Mouse (Mus musculus): ENCODE data around the gene Bcl2l2. TPM values are rescaled to one million over a fixed set of nuclear protein-coding genes. Genes with fewer than 3 reads are reported as not detected.

Bcl2l2 gene
- polyA plus RNA-seq (2015; fragmentation: Nextera tagmentation; extraction: Ambion mirVana) = 3.3 and 3.4 TPM in 2 replicates

DNA sequence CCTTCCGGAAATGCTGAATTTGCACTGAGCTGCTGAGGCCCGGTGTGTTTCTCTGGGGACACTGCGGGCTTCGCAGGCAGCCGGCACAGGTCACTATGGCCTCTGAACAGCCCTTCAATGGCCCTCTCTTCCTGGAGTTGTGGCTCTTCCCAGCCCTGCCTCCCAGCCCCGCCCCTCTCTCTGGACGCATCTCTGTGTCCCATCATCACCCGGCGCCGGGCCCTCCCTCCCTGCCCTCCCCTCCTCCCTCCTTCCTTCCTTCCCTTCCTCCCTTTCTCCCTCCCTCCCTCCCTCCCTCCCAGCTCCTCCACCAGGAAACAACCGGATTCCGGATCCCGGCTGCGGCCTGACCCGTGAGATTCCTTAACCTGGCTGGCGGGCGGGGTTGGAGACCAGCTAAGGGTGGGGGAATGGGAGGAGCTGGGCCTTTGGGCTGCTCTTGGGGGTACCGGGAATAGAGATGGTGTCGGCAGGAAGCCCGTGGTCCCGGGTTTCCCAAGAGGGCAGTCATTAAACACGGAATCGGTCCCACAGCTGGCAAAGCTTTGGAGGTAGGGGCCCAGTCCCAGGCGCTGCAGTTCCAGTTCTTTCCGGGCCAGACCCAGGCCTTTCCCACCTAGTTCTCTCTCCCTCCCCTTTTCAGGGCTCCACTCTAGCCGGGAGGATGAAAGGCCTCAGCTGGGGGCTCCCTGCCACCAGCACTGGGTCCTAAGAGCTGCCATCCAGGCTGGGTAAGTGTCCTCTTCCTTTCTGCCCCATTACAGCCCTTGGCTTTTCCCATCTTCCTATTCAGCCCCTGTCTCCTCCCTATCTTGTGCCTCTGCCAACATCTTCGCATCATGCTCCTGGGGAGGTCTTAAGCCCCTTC lies at the start of gene Bcl2l2, which contains the start of gene Gm20521:
Gene Bcl2l2 (plus strand): TSS at position 224 of the 868 bp plus-strand sequence.
Gene Gm20521 (plus strand): TSS at position 288 of the 868 bp plus-strand sequence.
- Histone ChIP-seq H3K4me3 (peak within 1 kb of the TSS; percentile 80), H3K4me2 (peak within 1 kb of the TSS; percentile 80), H3K36me3 (peaks cover 10% of the 10 kb centered on the region; the same call in 1 of the 2 replicates), H3K27me3 (no peaks in the 10 kb centered on the region), H3K4me1 (replicated peaks) (peaks cover 23% of the 10 kb centered on the region), H3K27ac (peak within 1 kb of the TSS; percentile 97), H3K9ac (peak within 1 kb of the TSS; percentile 83), H3K9me3 (replicated peaks) (no peaks in the 10 kb centered on the region)
- ATAC-seq (replicated peaks; ENCODE audit: insufficient number of reproducible peaks, insufficient read depth, low FRiP score, low read depth) = peak; percentile 90
- under 1% methylated on average over 27 of the region's 27 CpGs for WGBS

DNA sequence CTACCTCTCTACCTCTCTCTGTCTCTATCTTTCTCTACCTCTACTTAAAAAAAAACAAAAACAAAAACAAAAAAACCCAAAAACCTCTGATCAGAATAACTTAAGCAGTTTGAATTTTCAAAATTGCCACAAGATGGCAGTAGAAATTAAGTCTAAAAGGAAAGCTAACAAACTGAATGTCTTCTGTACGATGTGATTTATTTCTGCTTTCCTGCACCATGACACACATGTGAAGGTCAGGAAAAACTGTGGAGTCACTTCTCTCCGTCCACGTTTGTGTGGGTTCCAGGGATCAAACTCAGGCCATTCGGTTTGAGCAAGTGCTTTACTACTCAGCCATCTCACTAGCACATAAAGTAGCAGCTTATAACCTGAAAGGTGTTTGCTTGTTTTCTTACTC lies 39.7 kb upstream of the Bcl2l2 start:
- no peak overlapping the region for H3K27ac ChIP-seq
- no peak overlapping the region for H3K9ac ChIP-seq
- H3K27me3 ChIP-seq = no peaks in the 10 kb centered on the region; the same call in 1 of the 2 replicates
- no peaks in the 10 kb centered on the region for H3K9me3 ChIP-seq (replicated peaks)
- H3K36me3 ChIP-seq = no peaks in the 10 kb centered on the region
- no peak overlapping the region for H3K4me3 ChIP-seq
- H3K4me1 ChIP-seq (replicated peaks) = no peaks in the 10 kb centered on the region
- 2% methylated on average over 4 of the region's 4 CpGs for WGBS
- H3K4me2 ChIP-seq = no peak overlapping the region
- no peak for ATAC-seq (replicated peaks; ENCODE audit: insufficient number of reproducible peaks, insufficient read depth, low FRiP score, low read depth)

DNA sequence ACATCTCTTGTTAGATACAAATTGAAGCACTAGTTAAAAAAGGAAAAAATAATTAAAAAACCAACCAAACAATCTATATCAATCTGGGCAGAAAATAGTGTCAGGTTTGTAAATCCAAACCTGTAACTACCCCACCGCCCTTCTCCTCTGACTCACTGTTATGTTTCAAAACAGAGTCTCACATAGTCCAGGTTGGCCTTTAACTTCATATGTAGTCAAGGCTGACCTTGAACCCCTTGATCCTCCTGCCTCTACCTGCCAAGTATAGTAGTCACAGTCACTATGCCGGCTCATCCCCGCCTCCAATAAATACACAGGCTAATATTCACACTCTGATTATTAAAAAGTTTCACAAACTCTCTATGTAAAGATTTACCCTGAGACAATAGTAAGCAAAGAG lies 27.5 kb upstream of the Bcl2l2 start:
- 88% methylated on average over 3 of the region's 3 CpGs for WGBS
- ATAC-seq (replicated peaks; ENCODE audit: insufficient number of reproducible peaks, insufficient read depth, low FRiP score, low read depth) = no peak
- no peak overlapping the region for H3K9ac ChIP-seq

DNA sequence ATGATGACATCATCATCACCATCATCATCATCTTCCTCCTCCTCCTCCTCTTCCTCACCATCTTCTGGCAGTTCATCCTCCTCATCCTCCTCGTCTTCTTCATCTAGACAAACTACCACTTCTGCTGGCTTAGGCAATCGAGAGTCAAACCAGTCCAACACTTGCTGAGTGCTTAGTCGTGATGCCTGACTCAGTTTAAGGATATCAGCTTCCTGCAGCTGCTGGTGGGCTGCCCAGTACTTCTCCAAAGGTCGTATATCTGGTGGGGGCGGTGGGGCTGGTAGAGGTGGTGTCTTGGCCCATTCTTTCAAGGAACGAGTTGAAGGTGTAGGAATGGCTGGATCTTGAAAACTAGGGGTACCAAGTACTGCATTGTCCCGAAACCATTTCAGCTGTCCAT lies 26.5 kb upstream of the Bcl2l2 start:
- Histone ChIP-seq H3K27ac (no peak overlapping the region), H3K9me3 (replicated peaks) (no peaks in the 10 kb centered on the region), H3K9ac (no peak overlapping the region), H3K27me3 (no peaks in the 10 kb centered on the region), H3K4me3 (no peak overlapping the region), H3K4me2 (no peak overlapping the region), H3K36me3 (peaks cover 15% of the 10 kb centered on the region), H3K4me1 (replicated peaks) (no peaks in the 10 kb centered on the region)
- WGBS = 77% methylated on average over 7 of the region's 7 CpGs
- ATAC-seq (replicated peaks; ENCODE audit: insufficient number of reproducible peaks, insufficient read depth, low FRiP score, low read depth) = no peak

More for the DNA sequence above, 27.5 kb upstream of the Bcl2l2 start:
- H3K4me2 ChIP-seq = no peak overlapping the region
- no peaks in the 10 kb centered on the region for H3K9me3 ChIP-seq (replicated peaks)
- H3K4me3 ChIP-seq = no peak overlapping the region
- H3K27me3 ChIP-seq = no peaks in the 10 kb centered on the region
- no peak overlapping the region for H3K27ac ChIP-seq
- no peaks in the 10 kb centered on the region for H3K4me1 ChIP-seq (replicated peaks)
- H3K36me3 ChIP-seq = peaks cover 15% of the 10 kb centered on the region

DNA sequence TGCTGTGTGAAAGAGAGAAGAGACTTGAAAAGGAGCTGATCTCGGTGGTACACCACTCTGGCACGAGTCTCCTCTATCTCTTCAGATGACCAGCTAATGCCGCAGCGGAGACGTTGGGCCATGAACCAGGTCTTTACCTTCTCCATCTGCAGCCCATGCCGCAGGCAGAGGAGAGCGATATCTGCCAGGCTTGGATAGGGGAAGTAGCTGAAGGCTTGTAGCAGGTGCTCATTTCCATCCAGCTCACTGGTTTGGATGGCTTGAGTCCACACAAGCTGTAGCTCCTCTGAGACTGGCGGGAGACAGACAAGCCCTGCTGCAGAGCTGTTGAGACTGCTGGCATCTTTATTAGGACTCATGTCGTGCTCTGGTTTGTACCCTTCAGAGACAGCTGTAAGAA lies 25.3 kb upstream of the Bcl2l2 start:
- Histone ChIP-seq H3K4me3 (no peak overlapping the region), H3K4me1 (replicated peaks) (no peaks in the 10 kb centered on the region), H3K4me2 (no peak overlapping the region), H3K9me3 (replicated peaks) (no peaks in the 10 kb centered on the region), H3K27me3 (no peaks in the 10 kb centered on the region), H3K36me3 (peaks cover 15% of the 10 kb centered on the region), H3K27ac (no peak overlapping the region), H3K9ac (no peak overlapping the region)
- ATAC-seq (replicated peaks; ENCODE audit: insufficient number of reproducible peaks, insufficient read depth, low FRiP score, low read depth) = no peak
- 89% methylated on average over 9 of the region's 9 CpGs for WGBS

DNA sequence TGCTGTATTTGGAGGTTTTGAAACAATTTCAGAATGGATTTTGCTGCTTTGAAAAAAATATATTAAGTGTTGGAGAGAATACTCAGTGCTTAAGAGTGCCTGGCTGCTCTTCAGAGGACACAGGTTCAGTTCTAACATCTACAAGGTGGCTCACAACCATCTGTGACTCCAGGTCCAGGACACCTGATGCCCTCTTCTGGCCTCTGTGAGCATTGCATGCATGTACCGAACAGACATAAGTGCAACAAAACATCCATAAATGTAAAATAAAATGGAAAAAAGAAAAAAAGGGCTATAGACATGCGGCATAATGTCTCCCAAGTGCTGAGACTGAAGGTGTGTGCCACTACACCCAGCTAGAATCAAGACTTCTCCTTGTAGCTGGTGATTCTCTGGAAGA lies 22.7 kb upstream of the Bcl2l2 start:
- ATAC-seq (replicated peaks; ENCODE audit: insufficient number of reproducible peaks, insufficient read depth, low FRiP score, low read depth) = no peak
- 39% methylated on average over 2 of the region's 2 CpGs for WGBS
- H3K4me3 ChIP-seq = no peak overlapping the region

DNA sequence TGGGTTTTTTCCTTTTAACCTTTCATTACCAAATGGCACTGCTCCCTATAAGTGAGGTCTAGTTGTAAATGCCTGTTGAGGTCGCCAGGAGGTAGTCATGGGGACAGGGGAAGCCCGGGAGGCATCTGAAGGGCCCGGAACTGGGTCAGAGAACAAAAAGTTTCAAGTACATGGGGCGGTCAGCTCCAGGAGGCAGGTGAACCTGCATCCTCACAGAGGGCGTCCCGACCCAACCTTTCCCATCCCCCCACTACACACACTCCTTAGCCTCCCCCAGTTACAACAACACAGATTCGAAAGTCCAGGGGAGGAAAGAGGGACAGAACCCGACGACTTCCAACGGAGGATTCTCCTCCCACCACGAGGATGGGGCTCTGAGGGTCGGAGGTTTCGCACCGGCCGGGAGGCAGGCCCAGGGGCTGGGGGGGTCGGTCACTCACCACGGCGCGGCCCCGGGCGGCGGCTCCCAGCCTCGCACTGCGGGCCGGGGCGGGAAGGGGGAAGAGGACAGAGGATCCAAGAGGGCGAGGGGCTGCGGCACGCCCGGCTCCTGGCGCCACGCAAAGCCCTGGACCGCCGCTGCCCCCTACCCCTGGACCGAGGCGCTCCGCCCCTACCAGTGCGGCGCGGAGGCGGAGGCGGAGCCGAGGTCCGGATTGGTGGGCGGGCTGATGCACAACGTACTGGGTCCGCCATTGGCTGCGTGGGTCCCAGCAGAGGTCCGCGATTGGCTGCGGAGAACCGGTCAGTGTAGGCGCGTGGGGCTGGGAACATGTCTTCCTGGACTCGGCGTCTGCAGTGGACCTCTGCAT lies 19.5 kb upstream of the Bcl2l2 start:
- under 1% methylated on average over 55 of the region's 56 CpGs for WGBS
- ATAC-seq (replicated peaks; ENCODE audit: insufficient number of reproducible peaks, insufficient read depth, low FRiP score, low read depth) = peak; percentile 100
- peaks cover 8% of the 10 kb centered on the region; the same call in 1 of the 2 replicates for H3K4me1 ChIP-seq (replicated peaks)
- no peaks in the 10 kb centered on the region for H3K36me3 ChIP-seq
- peak overlapping the region; percentile 77 for H3K27ac ChIP-seq
- no peaks in the 10 kb centered on the region for H3K27me3 ChIP-seq
- peak overlapping the region; percentile 88 for H3K4me3 ChIP-seq
- peak overlapping the region; percentile 84 for H3K9ac ChIP-seq
- H3K9me3 ChIP-seq (replicated peaks) = no peaks in the 10 kb centered on the region
- H3K4me2 ChIP-seq = peak overlapping the region; percentile 85

More for the DNA sequence above, 22.7 kb upstream of the Bcl2l2 start:
- H3K9me3 ChIP-seq (replicated peaks) = no peaks in the 10 kb centered on the region
- peaks cover 8% of the 10 kb centered on the region; the same call in 1 of the 2 replicates for H3K4me1 ChIP-seq (replicated peaks)
- H3K27me3 ChIP-seq = no peaks in the 10 kb centered on the region
- no peak overlapping the region for H3K27ac ChIP-seq
- H3K36me3 ChIP-seq = peaks cover 9% of the 10 kb centered on the region
- no peak overlapping the region for H3K4me2 ChIP-seq
- no peak overlapping the region for H3K9ac ChIP-seq

DNA sequence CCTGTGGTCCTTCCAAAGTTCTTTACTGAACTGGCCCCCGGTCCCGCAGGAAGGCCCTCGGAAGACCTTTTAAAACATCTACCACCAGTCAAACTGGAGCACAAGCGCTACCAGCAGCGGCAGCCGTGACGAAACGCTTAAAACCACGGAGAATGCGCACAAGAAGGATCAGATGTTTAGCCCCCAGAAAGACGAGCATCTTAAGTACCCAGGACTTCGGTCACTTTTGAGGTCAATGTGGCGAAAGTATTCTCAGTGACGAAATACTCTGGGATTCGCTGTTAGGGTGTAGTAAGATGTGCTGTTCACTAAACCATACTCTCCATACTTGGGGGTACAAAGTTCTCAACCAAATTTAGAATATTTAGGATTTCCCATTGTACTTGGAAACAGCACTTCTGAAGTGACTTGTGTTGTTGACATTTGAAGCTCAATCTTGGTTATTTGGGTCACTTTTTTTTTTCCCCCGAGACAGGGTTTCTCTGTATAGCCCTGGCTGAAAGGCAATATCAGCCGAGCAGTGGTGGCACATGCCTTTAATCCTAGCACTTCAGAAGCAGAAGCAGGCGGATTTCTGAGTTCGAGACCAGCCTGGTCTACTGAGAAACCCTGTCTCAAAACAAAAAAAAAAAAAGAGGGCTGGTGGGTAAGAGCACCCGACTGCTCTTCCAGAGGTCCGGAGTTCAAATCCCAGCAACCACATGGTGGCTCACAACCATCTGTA lies 18.7 kb upstream of the Bcl2l2 start:
- no peaks in the 10 kb centered on the region for H3K9me3 ChIP-seq (replicated peaks)
- H3K4me1 ChIP-seq (replicated peaks) = peaks cover 8% of the 10 kb centered on the region; the same call in 1 of the 2 replicates
- peak overlapping the region; percentile 69 for H3K27ac ChIP-seq
- no peak; the same call in 1 of the 2 replicates for ATAC-seq (replicated peaks; ENCODE audit: insufficient number of reproducible peaks, insufficient read depth, low FRiP score, low read depth)
- H3K4me3 ChIP-seq = peak overlapping the region; percentile 88
- 15% methylated on average over 21 of the region's 21 CpGs for WGBS
- no peaks in the 10 kb centered on the region for H3K27me3 ChIP-seq
- no peaks in the 10 kb centered on the region for H3K36me3 ChIP-seq
- H3K4me2 ChIP-seq = peak overlapping the region; percentile 85
- peak overlapping the region; percentile 84 for H3K9ac ChIP-seq

DNA sequence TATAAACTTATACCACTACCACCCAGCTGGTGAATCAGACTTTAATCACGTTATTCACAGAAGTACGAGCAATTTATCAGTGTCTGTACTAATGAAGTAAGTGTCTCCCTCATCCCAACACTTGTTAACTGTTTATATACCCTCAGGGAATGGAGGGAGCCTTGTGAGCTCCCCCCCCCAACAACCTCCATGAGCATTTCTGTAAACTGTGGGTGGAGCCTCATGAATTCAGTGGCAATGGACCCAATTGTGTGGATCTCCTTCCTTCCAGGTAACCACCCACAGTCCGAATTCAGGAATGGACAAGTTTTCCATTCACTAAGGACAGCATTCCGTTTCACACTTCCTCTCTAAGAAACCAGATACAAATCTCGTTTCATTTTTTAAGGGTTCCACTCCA lies 17.6 kb upstream of the Bcl2l2 start:
- no peaks in the 10 kb centered on the region for H3K36me3 ChIP-seq
- H3K4me3 ChIP-seq = no peak overlapping the region
- H3K9me3 ChIP-seq (replicated peaks) = no peaks in the 10 kb centered on the region
- ATAC-seq (replicated peaks; ENCODE audit: insufficient number of reproducible peaks, insufficient read depth, low FRiP score, low read depth) = no peak
- no peak overlapping the region for H3K9ac ChIP-seq
- no peak overlapping the region for H3K4me2 ChIP-seq
- H3K4me1 ChIP-seq (replicated peaks) = peaks cover 8% of the 10 kb centered on the region; the same call in 1 of the 2 replicates
- WGBS = 68% methylated on average over 5 of the region's 5 CpGs
- no peak overlapping the region for H3K27ac ChIP-seq
- no peaks in the 10 kb centered on the region for H3K27me3 ChIP-seq

DNA sequence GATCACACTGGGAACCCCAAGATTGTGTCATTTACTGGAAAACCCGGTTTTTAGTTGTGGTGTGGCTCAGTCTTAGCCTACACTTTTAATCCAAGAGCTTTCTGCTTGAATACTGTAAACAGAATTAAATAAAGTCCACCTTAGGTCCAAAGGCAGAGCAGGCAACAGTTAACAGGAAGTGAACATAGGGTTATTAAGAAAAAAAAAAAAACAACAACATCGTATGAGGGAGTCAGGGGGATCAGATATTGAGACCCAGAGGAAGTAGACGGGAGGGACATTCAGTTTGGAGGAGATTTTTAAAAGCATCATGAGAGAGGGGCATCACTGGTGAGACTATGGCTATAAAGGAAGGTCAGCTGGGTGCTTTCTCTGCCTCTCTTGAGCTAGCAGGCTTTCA lies 16.9 kb upstream of the Bcl2l2 start:
- ATAC-seq (replicated peaks; ENCODE audit: insufficient number of reproducible peaks, insufficient read depth, low FRiP score, low read depth) = no peak
- Histone ChIP-seq H3K4me3 (no peak overlapping the region), H3K9me3 (replicated peaks) (no peaks in the 10 kb centered on the region), H3K9ac (no peak overlapping the region), H3K36me3 (no peaks in the 10 kb centered on the region), H3K27ac (no peak overlapping the region), H3K27me3 (no peaks in the 10 kb centered on the region), H3K4me2 (no peak overlapping the region), H3K4me1 (replicated peaks) (peaks cover 8% of the 10 kb centered on the region; the same call in 1 of the 2 replicates)
- WGBS = 51% methylated on average over 3 of the region's 3 CpGs

All from heart, embryonic 15.5 days (tissue).